Mouse (Mus musculus): ENCODE measurements around the gene Afap1. TPM values are rescaled to one million over a fixed set of nuclear protein-coding genes. Genes with fewer than 3 reads are reported as not detected.

Afap1 gene
- polyA plus RNA-seq, 1 experiment from 2014 or later, result 1.2 TPM

- Histone ChIP-seq H3K4me3 (ENCODE audit: low read depth, low read length) (no peak overlapping the region), H3K9me3 (ENCODE audit: low read length) (no peaks in the 10 kb centered on the region), H3K4me1 (ENCODE audit: insufficient read depth) (peaks cover 5% of the 10 kb centered on the region), H3K9ac (replicated peaks) (no peak overlapping the region), H3K4me2 (ENCODE audit: low read depth, low read length) (peak overlapping the region; percentile 18; the same call in 1 of the 2 replicates), H3K36me3 (replicated peaks; ENCODE audit: insufficient read depth, low read length) (no peaks in the 10 kb centered on the region), H3K27me3 (ENCODE audit: insufficient read depth, low read length) (no peaks in the 10 kb centered on the region), H3K27ac (ENCODE audit: low read depth) (peak overlapping the region; percentile 16; the same call in 1 of the 2 replicates)
- no peak for DNase-seq
- no peak for TF ChIP-seq CTCF (IDR thresholded peaks at IDR 0.05; ENCODE audit: low read depth)
- TF ChIP-seq EP300 (IDR thresholded peaks at IDR 0.05; ENCODE audit: low read depth), result no peak
- ATAC-seq, result no peak
- WGBS (ENCODE audit: insufficient replicate concordance), result 34% methylated on average over 10 of the region's 10 CpGs
Observed at GRCm38 (mm10) chr5:35900401-35901225, 7.5 kb downstream of the Afap1 start.

- DNase-seq (no peak), ATAC-seq (no peak)
- Histone ChIP-seq H3K9me3 (ENCODE audit: low read length) (no peaks in the 10 kb centered on the region), H3K27me3 (ENCODE audit: insufficient read depth, low read length) (no peaks in the 10 kb centered on the region), H3K9ac (replicated peaks) (no peak overlapping the region), H3K4me2 (ENCODE audit: low read depth, low read length) (peak overlapping the region; percentile 18; the same call in 1 of the 2 replicates), H3K36me3 (replicated peaks; ENCODE audit: insufficient read depth, low read length) (no peaks in the 10 kb centered on the region), H3K27ac (ENCODE audit: low read depth) (peak overlapping the region; percentile 16; the same call in 1 of the 2 replicates), H3K4me3 (ENCODE audit: low read depth, low read length) (no peak overlapping the region), H3K4me1 (ENCODE audit: insufficient read depth) (peaks cover 5% of the 10 kb centered on the region)
- WGBS (ENCODE audit: insufficient replicate concordance), result 36% methylated on average over 11 of the region's 12 CpGs
- TF ChIP-seq EP300 (IDR thresholded peaks at IDR 0.05; ENCODE audit: low read depth) (no peak), CTCF (IDR thresholded peaks at IDR 0.05; ENCODE audit: low read depth) (no peak)
Observed at GRCm38 (mm10) chr5:35901226-35901809, 8.2 kb downstream of the Afap1 start.

DNA sequence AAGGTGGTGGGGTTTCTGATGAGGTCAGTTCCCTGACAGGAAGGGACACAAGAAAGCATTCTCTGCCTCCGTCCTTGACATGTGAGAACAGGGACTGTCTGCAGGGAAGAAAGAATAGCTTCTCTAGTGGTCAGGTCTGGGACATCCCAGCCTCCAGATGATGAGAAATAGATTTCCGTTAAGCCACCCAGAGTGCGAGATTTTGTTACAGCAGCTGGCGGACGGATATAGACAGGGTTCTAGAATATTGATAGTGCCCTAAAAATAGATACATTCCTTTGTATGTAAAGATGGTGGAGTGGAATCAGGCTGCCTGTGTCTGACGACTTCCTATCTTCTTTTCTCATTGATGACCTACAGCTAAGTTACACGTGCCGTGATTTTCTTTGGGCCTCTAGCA is 10.3 kb downstream of the Afap1 start:
- no peak overlapping the region for H3K4me3 ChIP-seq (ENCODE audit: low read depth, low read length)
- H3K9ac ChIP-seq (replicated peaks), result no peak overlapping the region
- TF ChIP-seq EP300 (IDR thresholded peaks at IDR 0.05; ENCODE audit: low read depth), result no peak
- no peak for TF ChIP-seq CTCF (IDR thresholded peaks at IDR 0.05; ENCODE audit: low read depth)
- no peak for DNase-seq
- H3K9me3 ChIP-seq (ENCODE audit: low read length), result no peaks in the 10 kb centered on the region
- ATAC-seq, result no peak
- WGBS (ENCODE audit: insufficient replicate concordance), result 68% methylated on average over 8 of the region's 8 CpGs
- no peaks in the 10 kb centered on the region for H3K36me3 ChIP-seq (replicated peaks; ENCODE audit: insufficient read depth, low read length)
- H3K27me3 ChIP-seq (ENCODE audit: insufficient read depth, low read length), result no peaks in the 10 kb centered on the region
- no peak overlapping the region for H3K4me2 ChIP-seq (ENCODE audit: low read depth, low read length)
- H3K27ac ChIP-seq (ENCODE audit: low read depth), result no peak overlapping the region
- peaks cover 5% of the 10 kb centered on the region for H3K4me1 ChIP-seq (ENCODE audit: insufficient read depth)

DNA sequence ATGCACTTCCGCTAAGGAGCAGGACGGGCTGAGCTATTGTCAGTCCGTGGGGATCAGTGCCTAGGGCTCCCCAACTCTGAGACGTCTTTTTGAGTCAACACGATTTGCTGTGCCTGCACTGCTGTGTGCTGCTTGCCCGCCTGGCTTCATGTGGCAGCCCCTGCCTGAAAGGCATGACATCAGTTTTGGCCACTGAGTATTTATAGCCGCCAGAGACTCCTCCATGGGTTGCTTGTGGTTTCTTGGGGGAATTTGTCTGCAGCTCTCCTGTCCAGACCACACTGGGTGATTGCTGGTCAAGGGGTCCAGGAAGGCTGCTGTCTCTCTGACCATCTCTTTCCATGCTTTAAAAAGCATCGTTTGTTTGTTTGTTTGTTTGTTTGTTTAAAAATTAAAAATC is 12.2 kb downstream of the Afap1 start:
- Histone ChIP-seq H3K27ac (ENCODE audit: low read depth) (no peak overlapping the region), H3K36me3 (replicated peaks; ENCODE audit: insufficient read depth, low read length) (no peaks in the 10 kb centered on the region), H3K4me1 (ENCODE audit: insufficient read depth) (peaks cover 5% of the 10 kb centered on the region), H3K4me2 (ENCODE audit: low read depth, low read length) (no peak overlapping the region), H3K4me3 (ENCODE audit: low read depth, low read length) (no peak overlapping the region), H3K9ac (replicated peaks) (no peak overlapping the region), H3K27me3 (ENCODE audit: insufficient read depth, low read length) (no peaks in the 10 kb centered on the region), H3K9me3 (ENCODE audit: low read length) (no peaks in the 10 kb centered on the region)
- TF ChIP-seq CTCF (IDR thresholded peaks at IDR 0.05; ENCODE audit: low read depth), result no peak
- no peak for TF ChIP-seq EP300 (IDR thresholded peaks at IDR 0.05; ENCODE audit: low read depth)
- DNase-seq (no peak), ATAC-seq (no peak)
- WGBS (ENCODE audit: insufficient replicate concordance), result 49% methylated on average over 8 of the region's 8 CpGs

- H3K4me3 ChIP-seq (ENCODE audit: low read depth, low read length), result no peak overlapping the region
- H3K27me3 ChIP-seq (ENCODE audit: insufficient read depth, low read length), result no peaks in the 10 kb centered on the region
- no peak overlapping the region for H3K27ac ChIP-seq (ENCODE audit: low read depth)
- no peak for ATAC-seq
- H3K36me3 ChIP-seq (replicated peaks; ENCODE audit: insufficient read depth, low read length), result no peaks in the 10 kb centered on the region
- 75% methylated on average over 4 of the region's 4 CpGs for WGBS (ENCODE audit: insufficient replicate concordance)
- no peak for DNase-seq
- TF ChIP-seq EP300 (IDR thresholded peaks at IDR 0.05; ENCODE audit: low read depth) (no peak), CTCF (IDR thresholded peaks at IDR 0.05; ENCODE audit: low read depth) (no peak)
- H3K4me1 ChIP-seq (ENCODE audit: insufficient read depth), result no peaks in the 10 kb centered on the region
- H3K4me2 ChIP-seq (ENCODE audit: low read depth, low read length), result no peak overlapping the region
- H3K9me3 ChIP-seq (ENCODE audit: low read length), result no peaks in the 10 kb centered on the region
- no peak overlapping the region for H3K9ac ChIP-seq (replicated peaks)
Observed at GRCm38 (mm10) chr5:35907090-35907489, 14.0 kb downstream of the Afap1 start.

- Histone ChIP-seq H3K4me1 (ENCODE audit: insufficient read depth) (no peaks in the 10 kb centered on the region), H3K4me2 (ENCODE audit: low read depth, low read length) (no peak overlapping the region), H3K27me3 (ENCODE audit: insufficient read depth, low read length) (no peaks in the 10 kb centered on the region), H3K36me3 (replicated peaks; ENCODE audit: insufficient read depth, low read length) (no peaks in the 10 kb centered on the region), H3K9ac (replicated peaks) (no peak overlapping the region), H3K9me3 (ENCODE audit: low read length) (no peaks in the 10 kb centered on the region), H3K4me3 (ENCODE audit: low read depth, low read length) (no peak overlapping the region), H3K27ac (ENCODE audit: low read depth) (no peak overlapping the region)
- no peak for TF ChIP-seq CTCF (IDR thresholded peaks at IDR 0.05; ENCODE audit: low read depth)
- TF ChIP-seq EP300 (IDR thresholded peaks at IDR 0.05; ENCODE audit: low read depth), result no peak
- ATAC-seq, result no peak
- DNase-seq, result no peak
- 59% methylated on average over 15 of the region's 15 CpGs for WGBS (ENCODE audit: insufficient replicate concordance)
Observed at GRCm38 (mm10) chr5:35907633-35908426, 14.7 kb downstream of the Afap1 start.

Measured in liver, postnatal 0 days (tissue).